Mouse (Mus musculus) frontal cortex, adult (tissue): ENCODE measurements at regions not wholly inside any gene's neighbourhood (a gene's known extent, or its start where the extent isn't known, plus 50 kb on each side); places are given as distances from the start of the nearest gene placed in this dataset.

Source experiments
- ATAC-seq: cut with Nextera tagmentation; 2 replicates; pipeline ENCODE4 v1.9.2; 2017; ENCODE audit warnings: mild to moderate bottlenecking, moderate library complexity, mixed read lengths; ENCODE audit not compliant: low TSS enrichment

- no peak for ATAC-seq
Observed at GRCm38 (mm10) chr19:6684921-6685320, 142.1 kb upstream of the Slc22a12 start.

- ATAC-seq, result no peak
Observed at GRCm38 (mm10) chr19:6679392-6680307, 136.8 kb upstream of the Slc22a12 start.

- ATAC-seq, result no peak
Observed at GRCm38 (mm10) chr19:6677511-6677910, 134.7 kb upstream of the Slc22a12 start.

GRCm38 (mm10) chr19:6675586-6675985 lies 132.8 kb upstream of the Slc22a12 start:
- no peak for ATAC-seq

DNA sequence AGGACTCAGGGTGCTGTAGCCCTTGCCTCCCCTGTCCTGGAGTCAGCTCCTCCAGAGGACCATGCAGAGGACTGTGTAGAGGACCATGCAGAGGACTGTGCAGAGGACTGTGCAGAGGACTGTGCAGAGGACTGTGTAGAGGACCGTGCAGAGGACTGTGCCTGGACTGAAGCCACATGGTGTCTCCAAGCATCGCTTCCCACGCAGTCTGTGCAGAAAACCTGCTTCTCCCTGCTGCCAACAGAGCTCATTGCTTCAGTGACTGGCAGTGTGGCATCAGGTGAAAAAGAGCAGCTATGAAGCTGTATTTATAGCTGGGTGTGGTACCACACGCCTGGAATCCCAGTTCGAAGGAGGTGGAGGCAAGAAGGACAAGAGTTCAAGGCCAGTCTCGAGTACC lies 128.9 kb upstream of the Slc22a12 start:
- ATAC-seq, result peak; percentile 93

- no peak for ATAC-seq
Observed at GRCm38 (mm10) chr19:6669881-6670280, 127.0 kb upstream of the Slc22a12 start.

DNA sequence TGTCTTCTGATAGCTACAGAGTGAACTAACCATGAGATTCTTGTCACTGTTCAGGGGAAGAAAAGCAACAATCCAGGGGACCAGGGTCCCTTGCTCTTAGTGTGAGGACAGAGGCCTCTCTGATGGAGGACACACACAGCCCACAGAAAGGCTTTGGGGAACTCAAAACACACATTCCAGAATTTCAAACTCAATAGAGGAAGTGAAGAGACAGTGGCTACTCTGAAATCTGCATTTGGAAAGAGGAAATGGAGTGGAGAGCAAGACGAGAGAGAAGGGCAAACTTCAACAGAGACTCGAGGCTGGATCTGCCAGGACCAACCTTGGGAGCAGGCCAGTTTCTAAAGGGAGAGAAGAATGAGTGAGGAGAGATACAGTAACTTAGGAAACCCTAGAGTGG lies 125.7 kb upstream of the Slc22a12 start:
- no peak for ATAC-seq

DNA sequence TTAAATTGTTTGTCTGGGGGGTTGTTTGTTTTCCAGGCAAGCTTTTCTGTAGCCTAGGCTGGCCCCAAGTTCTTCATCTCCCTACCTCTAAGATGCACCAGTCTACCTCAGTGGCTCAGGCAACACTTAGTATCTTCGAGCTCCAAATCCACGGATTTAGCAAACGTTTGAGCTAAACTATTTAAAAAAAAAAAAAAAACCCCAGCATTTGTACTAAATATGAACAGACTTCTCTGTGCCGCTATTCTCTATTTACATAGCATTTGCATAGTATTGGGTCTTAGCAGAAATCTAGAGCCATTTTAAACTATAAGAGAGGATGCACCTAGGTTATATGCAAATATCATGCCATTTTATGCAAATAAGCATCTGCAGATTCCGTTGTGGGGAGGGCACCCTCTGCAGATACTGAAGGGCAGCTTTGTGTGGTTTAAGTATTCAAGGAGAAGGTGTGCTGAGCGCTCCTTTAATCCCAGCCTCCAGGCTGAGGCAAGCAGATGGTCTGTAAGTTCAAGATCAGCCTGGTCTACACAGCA lies 123.4 kb upstream of the Slc22a12 start:
- ATAC-seq, result 0 out of 2 replicates have a peak, but pooled peaks have one; percentile 20

DNA sequence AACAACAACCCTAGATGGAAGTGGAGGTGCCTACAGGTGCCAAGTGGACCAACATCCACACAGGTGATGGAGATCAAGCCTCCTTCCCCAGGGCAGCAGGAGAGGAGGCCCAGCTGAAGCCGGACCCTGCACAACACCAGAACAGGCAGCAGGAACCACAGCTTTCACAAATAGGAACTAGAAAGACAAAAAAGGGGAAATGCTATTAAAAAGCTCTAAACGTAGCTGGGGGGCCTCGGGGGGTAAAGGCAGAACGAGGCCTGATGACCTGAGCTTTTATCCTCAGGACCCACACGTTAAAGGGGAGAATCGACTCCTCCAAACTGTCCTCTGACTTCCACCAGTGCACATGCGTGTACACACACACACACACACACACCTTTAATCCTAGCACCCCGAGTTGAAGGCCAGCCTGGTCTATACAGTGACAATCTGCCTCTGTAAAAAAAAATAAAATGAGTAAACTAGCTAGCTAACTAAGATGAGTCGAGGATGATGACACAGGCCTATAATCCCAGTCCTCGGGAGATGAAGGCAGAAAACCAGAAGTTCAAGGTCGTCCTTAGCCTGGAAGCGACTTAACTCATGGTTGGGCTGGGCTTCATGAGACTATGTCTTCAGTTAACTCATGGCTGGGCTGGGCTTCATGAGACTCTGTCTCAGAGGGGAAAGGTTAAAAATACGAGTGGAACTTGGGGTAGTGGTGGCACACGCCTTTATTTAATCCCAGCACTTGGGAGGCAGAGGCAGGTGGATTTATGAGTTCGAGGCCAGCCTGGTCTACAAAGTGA lies 122.6 kb upstream of the Slc22a12 start:
- ATAC-seq, result no peak

GRCm38 (mm10) chr19:6664311-6664952 lies 121.6 kb upstream of the Slc22a12 start:
- no peak for ATAC-seq

GRCm38 (mm10) chr19:6663391-6663790 lies 120.6 kb upstream of the Slc22a12 start:
- peak; percentile 93; the same call in 1 of the 2 replicates for ATAC-seq

DNA sequence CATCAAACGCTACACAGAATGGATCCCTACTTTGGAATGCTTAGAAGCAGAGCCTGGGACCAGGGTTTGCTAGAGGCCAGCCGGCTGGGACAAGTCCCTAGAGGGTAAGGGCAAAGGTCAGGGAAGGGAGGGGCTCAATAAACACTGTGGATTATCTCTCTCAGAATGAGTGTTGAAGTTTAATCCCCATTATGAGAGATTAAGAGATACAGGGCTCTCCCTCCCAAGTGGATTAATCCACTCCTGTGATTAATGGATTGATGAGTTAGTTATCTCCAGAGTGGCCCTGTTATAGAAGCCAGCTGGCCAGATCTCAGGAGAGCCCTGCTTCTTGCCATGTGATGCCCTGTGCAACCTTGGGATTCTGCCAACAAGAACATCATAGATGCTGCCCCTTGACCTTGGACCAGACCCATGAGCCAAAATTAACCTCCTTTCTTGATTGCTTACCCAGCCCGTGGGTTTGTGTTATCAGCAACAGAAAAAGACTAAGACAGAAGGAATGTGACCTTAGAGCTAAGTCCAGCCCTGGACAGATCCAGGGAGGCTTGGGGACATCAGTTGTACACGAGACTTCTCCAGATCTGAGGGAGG lies 119.6 kb upstream of the Slc22a12 start:
- ATAC-seq, result no peak

DNA sequence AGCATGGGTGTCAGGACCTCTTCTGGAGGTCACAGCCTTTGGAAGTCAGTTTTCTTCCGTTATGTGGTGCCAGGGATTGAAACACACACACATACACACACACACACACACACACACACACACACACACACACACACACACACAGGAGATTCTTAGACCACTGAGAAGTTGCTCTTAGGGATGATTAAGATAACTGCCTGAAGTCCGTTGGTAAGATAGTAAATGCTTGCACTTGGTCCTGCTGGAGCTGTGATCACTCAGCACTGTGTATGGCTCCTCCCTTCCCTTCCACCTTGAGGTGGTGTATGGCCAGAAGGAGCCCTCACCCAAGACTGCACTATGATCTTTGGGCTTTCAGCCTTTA lies 118.7 kb upstream of the Slc22a12 start:
- ATAC-seq, result no peak

- no peak for ATAC-seq
Observed at GRCm38 (mm10) chr19:6660723-6661507, 118.1 kb upstream of the Slc22a12 start.

DNA sequence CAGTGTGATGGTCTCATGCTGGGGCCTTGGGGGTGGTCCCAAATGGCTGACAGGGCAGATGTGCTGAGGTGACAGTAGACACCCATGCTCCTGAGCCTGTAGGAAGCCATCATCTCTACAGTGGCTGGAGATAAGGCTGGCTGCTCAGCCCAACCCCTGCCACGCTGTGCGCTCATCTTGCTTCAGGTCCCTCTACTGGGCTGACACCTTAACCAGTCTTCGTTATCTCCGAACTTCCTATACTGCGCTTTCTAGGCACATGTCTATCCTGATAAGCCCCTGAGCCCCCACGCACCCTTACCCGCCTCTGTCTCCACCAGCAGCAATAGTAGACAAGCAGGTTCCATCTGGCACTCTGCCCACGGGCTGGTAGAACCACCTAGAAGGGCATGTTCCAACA lies 117.3 kb upstream of the Slc22a12 start:
- no peak for ATAC-seq

GRCm38 (mm10) chr19:6654550-6654949 lies 111.7 kb upstream of the Slc22a12 start:
- no peak for ATAC-seq

- no peak for ATAC-seq
Observed at GRCm38 (mm10) chr19:6652775-6653174, 109.9 kb upstream of the Slc22a12 start.

- ATAC-seq, result no peak
Observed at GRCm38 (mm10) chr19:6651192-6651591, 108.4 kb upstream of the Slc22a12 start.

DNA sequence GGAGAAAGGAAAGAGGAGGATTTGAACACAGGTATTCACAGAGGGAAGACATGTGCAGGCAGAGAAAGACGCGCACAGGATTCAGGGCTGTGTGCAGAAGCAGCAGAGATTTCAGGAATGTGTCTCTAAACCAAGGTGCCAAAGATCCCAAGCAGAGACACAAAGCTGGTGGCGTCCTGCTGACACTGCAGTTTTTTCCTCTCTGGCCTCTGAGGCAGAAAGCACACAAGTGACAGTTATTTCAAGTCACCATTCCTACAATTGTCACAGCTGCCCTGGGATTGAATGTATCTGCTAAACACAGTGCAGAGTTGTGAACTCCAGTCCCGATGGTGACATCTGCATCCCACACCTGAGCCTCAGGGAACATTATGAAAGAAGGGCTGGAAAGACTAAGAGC lies 107.1 kb upstream of the Slc22a12 start:
- ATAC-seq, result no peak

- ATAC-seq, result no peak
Observed at GRCm38 (mm10) chr19:6647686-6648085, 104.9 kb upstream of the Slc22a12 start.

GRCm38 (mm10) chr19:6647216-6647615 lies 104.4 kb upstream of the Slc22a12 start:
- ATAC-seq, result no peak
